Mouse (Mus musculus) liver, adult 2 months (tissue): Measurements from ENCODE around the gene Crot.

Experiments used
- CTCF ChIP-seq: fragments of 200-500 bp; IDR thresholded peaks from 2 replicates; pipeline ENCODE4 v1.5.1; 2011; ENCODE audit warnings: low read depth, low read length, control low read depth
- POLR2A ChIP-seq: fragments of 200-500 bp; IDR thresholded peaks from 2 replicates; pipeline ENCODE4 v1.6.1; 2011; ENCODE audit warnings: low read length, control low read depth; ENCODE audit not compliant: insufficient read depth; ENCODE audit errors: extremely low read depth

DNA sequence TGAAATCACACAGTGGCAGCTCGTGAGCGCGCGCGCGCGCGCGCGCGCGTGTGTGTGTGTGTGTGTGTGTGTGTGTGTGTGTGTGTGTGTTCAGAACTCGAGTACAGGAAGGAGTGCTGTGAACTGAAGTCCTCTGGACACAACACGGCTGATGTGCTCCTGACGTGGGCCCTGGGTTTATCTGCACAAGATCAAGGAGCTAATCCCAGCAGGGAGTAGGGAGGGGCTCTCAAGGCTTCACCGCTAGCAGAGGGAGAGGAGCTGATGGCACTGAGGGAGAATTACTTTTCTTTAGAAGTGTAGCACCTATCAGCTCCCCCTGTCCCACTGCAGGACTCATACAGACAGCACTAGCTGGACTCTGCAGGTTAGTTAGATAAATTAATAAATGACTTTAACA lies 5.5 kb downstream of the Crot start:
- TF ChIP-seq CTCF (no peak), POLR2A (no peak)
